ENCODE assay signal across 8 mouse cellular contexts in genomic region chr5:118929990-118930501, GRCm38 (mm10).
DNase-seq lines count a peak whose midpoint lies in the region; ATAC-seq lines count a peak whose summit lies in the region.
"Had no signal": no experiment of that assay in that cellular context is flagged by ENCODE, and none has a peak within 500 bp of the region (broad histone marks: within the 10 kb centered on the region; RNA-seq: fewer than 3 reads in every experiment).

No protein-coding gene starts in this region.

- peak overlapping the region; percentile 51 for H3K27ac ChIP-seq in hindbrain, embryonic 10.5 days

- H3K4me1 ChIP-seq in hindbrain, embryonic 10.5 days (replicated peaks): peaks cover 12% of the 10 kb centered on the region

- H3K27me3 ChIP-seq in hindbrain, embryonic 10.5 days (ENCODE audit: insufficient read depth, poor library complexity, severe bottlenecking): peaks cover 67% of the 10 kb centered on the region

- peak overlapping the region; percentile 44 for H3K4me3 ChIP-seq in hindbrain, embryonic 10.5 days
- H3K4me3 ChIP-seq: myocyte had no signal

- peak; percentile 51 for DNase-seq in ovary, postnatal 36 days (ENCODE audit: low spot score)
- DNase-seq in ovary, postnatal 14 days (ENCODE audit: low spot score): no peak
- DNase-seq in hindbrain, embryonic 10.5 days (ENCODE audit: low spot score): peak; percentile 50
- peak; percentile 34 for DNase-seq in lung, postnatal 36 days
- no peak for DNase-seq in thymus, postnatal 14 days
- DNase-seq in spleen, postnatal 14 days (ENCODE audit: low spot score in 2 of 2): no peak

- H3K9me3 ChIP-seq in hindbrain, embryonic 10.5 days: peaks cover 7% of the 10 kb centered on the region; the same call in 1 of the 2 replicates

- WGBS in hindbrain, embryonic 10.5 days: 15% methylated on average over 23 of the region's 23 CpGs

- ATAC-seq in inflammation-experienced regulatory T-cells, adult 6 months: no peak

- H3K36me3 ChIP-seq in hindbrain, embryonic 10.5 days: no peaks in the 10 kb centered on the region

Comparison
In these comparisons a context has a peak if more than half of its experiments do, and no peak if none do; other contexts are left out.
1. DNase-seq: peak in ovary, postnatal 36 days (single experiment), hindbrain, embryonic 10.5 days (single experiment) and lung, postnatal 36 days (single experiment); none in ovary, postnatal 14 days (single experiment), thymus, postnatal 14 days (single experiment) and spleen, postnatal 14 days (0 of 2).